Mouse (Mus musculus) kidney, embryonic 15.5 days (tissue): ENCODE measurements around the gene Mrpl54. TPM values are rescaled to one million over a fixed set of nuclear protein-coding genes. Genes with fewer than 3 reads are reported as not detected.

ENCODE experiments used
- ATAC-seq: fragments of 200-750 bp; cut with Nextera tagmentation; replicated peaks from 2 replicates; pipeline ENCODE4 v1.8.0; 2017; ENCODE audit warnings: moderate TSS enrichment; ENCODE audit not compliant: low FRiP score
- H3K27ac ChIP-seq: fragments of 300-500 bp; sonication (generic); 2 replicates; pipeline ENCODE4 v1.5.1; 2015; ENCODE audit warnings: mild to moderate bottlenecking, inconsistent platforms
- H3K27me3 ChIP-seq: fragments of 300-500 bp; sonication (generic); 2 replicates; pipeline ENCODE4 v1.6.1; 2015; ENCODE audit warnings: inconsistent platforms
- H3K36me3 ChIP-seq: fragments of 300-500 bp; sonication (generic); 2 replicates; pipeline ENCODE4 v1.6.1; 2015; ENCODE audit warnings: inconsistent platforms
- H3K4me1 ChIP-seq: fragments of 300-500 bp; sonication (generic); 2 replicates; pipeline ENCODE4 v1.6.1; 2015; ENCODE audit warnings: inconsistent platforms
- H3K4me2 ChIP-seq: fragments of 300-500 bp; sonication (generic); 2 replicates; pipeline ENCODE4 v1.6.1; 2015; ENCODE audit warnings: moderate library complexity, mild to moderate bottlenecking, inconsistent platforms
- H3K4me3 ChIP-seq: fragments of 300-500 bp; sonication (generic); replicated peaks from 2 replicates; pipeline ENCODE4 v1.5.1; 2015; ENCODE audit warnings: mild to moderate bottlenecking, inconsistent platforms
- H3K9ac ChIP-seq: fragments of 300-500 bp; sonication (generic); 2 replicates; pipeline ENCODE4 v1.6.1; 2015; ENCODE audit warnings: mild to moderate bottlenecking, inconsistent platforms
- H3K9me3 ChIP-seq: fragments of 300-500 bp; sonication (generic); replicated peaks from 2 replicates; pipeline ENCODE4 v1.6.1; 2016; ENCODE audit warnings: inconsistent platforms
- WGBS: fragments of 180-500 bp; shearing (Covaris S2); methylation state at CpG from one replicate; pipeline ENCODE4 v1.1.7; 2015; ENCODE audit warnings: mixed read lengths; 5-methylcytosine and 5-hydroxymethylcytosine counted together
- polyA plus RNA-seq: library from polyadenylated mRNA; unstranded; fragments of >200 nt; fragmentation: Nextera tagmentation; extraction: Ambion mirVana; gene quantifications from 2 replicates; pipeline ENCODE4 v1.2.1, GENCODE M21; 2015

The Mrpl54 gene
- polyA plus RNA-seq, 1 experiment from 2014 or later, result 230 TPM

DNA sequence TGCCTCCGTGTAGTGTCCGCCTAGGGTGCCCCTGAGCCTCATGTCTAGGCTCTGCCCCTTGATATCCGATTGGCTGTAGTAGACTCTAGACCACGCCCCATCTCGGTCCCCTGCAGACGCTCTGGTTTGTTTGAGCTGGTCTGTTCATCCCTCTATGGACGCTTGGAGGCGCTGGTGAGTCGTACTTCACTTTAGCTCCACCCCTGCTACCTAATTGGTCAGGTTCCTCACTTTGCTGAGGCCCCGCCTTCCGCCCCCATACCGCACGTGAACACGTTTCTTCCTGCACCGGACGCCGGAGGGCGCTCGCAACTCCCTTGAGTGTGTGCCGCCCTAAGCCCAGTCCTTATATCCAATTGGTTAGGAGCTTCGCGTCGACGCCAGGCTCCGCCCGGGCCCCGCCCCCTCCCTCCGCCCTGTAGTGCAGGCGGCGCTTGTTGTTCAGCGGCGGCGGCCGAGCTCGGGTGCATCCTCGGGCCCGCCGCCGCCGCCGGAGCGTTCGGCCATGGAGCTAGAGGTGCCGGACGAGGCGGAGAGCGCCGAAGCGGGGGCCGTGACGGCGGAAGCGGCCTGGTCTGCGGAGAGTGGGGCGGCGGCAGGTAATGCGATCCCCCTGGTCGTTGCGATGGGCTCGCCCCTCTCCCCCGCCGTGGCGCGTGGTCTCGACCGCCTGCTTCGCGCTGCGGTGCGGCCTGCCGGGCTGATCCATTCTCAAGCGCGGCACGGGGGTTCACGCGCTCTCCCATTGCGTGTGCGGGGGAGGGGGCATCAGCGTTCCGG, 26.0 kb upstream of the Mrpl54 start, which contains the start of gene Pip5k1c:
TSS of gene Pip5k1c (plus strand) at position 410 of the 780 bp plus-strand sequence.
- ATAC-seq, result peak; percentile 95
- WGBS, result 1% methylated on average over 61 of the region's 80 CpGs
- peaks cover 71% of the 10 kb centered on the region for H3K4me1 ChIP-seq

DNA sequence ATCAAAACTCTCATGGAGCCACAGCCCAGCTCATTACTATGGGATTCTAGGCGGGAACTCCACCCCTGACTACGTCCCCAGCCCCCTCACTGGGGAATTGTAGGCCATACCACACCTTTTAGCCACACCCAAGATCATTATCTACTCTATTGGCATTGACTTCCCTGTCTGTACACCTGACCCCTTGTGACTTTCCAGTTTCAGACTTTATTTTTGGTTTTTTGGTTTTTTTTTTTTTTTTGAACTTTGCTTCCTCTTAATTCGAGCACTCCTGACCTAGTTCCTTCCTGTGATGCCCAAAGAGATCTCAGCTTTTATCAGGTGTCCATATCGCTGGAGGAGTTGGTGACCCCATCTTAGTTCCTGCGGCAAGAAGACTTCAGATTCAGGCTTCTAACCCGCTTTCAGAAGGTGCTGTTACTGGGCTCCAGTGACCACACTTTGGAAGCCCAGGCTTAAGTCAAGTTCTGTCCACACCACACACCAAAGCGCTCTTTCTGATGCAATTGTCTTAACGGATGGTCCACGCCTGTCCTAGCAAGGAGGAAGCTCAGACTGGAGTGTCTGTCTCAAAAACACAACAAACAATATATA, 24.9 kb upstream of the Mrpl54 start, which contains the start of gene Tjp3:
TSS of gene Tjp3 (minus strand) at position 71 of the 594 bp plus-strand sequence.
- Histone ChIP-seq H3K4me1 (peaks cover 62% of the 10 kb centered on the region), H3K36me3 (no peaks in the 10 kb centered on the region), H3K4me3 (peak within 1 kb of the TSS; percentile 88), H3K4me2 (peak within 1 kb of the TSS; percentile 90), H3K9me3 (no peaks in the 10 kb centered on the region), H3K27ac (peak within 1 kb of the TSS; percentile 76), H3K9ac (peak within 1 kb of the TSS; percentile 21), H3K27me3 (peaks cover 25% of the 10 kb centered on the region)
- no peak for ATAC-seq
- WGBS, result 72% methylated on average over 9 of the region's 9 CpGs

More for the DNA sequence above, 26.0 kb upstream of the Mrpl54 start, which contains the start of gene Pip5k1c:
- Histone ChIP-seq H3K9ac (peak within 1 kb of the TSS; percentile 82), H3K4me3 (peak within 1 kb of the TSS; percentile 88), H3K27me3 (peaks cover 23% of the 10 kb centered on the region), H3K9me3 (no peaks in the 10 kb centered on the region), H3K4me2 (peak within 1 kb of the TSS; percentile 90), H3K36me3 (no peaks in the 10 kb centered on the region), H3K27ac (peak within 1 kb of the TSS; percentile 93)

DNA sequence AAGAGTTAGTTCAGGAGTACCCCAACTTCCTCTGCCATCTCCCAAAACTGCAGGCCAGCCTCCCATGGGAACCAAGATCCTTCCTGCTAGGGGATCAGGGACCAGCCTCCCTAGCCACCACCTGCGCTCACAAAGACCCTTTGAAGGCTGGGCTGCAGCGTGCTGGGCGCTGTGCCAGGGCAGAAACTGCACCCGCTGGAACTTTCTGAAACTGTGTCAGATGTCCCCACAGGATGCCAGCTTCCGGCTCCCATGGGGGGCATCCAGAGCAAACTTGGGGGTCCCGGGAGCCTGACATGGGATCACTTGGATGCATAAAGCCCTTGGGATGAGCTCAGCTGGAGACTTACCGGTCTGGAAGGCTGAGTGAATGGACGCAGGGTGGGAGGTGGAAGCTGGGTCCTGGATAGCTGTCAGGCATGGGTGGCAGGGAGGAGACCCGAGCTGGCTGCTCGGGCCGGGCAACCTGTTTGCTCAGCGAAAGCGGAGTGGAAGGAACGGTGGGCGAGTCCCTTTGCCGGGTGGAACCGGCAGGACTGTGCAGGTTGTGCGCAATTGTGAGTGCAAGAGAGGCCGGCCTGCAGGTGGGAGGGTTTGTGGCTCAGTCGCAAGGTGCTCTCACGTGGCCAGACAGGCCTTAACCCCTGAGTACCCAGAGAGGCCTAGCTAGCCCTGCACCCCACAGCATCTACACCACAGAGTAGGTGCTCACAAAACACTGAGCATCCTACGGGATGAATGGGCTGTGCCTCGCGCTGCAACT, 24.1 kb upstream of the Mrpl54 start:
- peak overlapping the region; percentile 45 for H3K4me2 ChIP-seq
- H3K4me3 ChIP-seq, result peak overlapping the region; percentile 33
- H3K4me1 ChIP-seq, result peaks cover 66% of the 10 kb centered on the region
- peak overlapping the region; percentile 76 for H3K27ac ChIP-seq
- no peak for ATAC-seq
- no peaks in the 10 kb centered on the region for H3K9me3 ChIP-seq
- peak overlapping the region; percentile 21 for H3K9ac ChIP-seq
- 13% methylated on average over 24 of the region's 24 CpGs for WGBS
- H3K36me3 ChIP-seq, result no peaks in the 10 kb centered on the region
- peaks cover 25% of the 10 kb centered on the region for H3K27me3 ChIP-seq

DNA sequence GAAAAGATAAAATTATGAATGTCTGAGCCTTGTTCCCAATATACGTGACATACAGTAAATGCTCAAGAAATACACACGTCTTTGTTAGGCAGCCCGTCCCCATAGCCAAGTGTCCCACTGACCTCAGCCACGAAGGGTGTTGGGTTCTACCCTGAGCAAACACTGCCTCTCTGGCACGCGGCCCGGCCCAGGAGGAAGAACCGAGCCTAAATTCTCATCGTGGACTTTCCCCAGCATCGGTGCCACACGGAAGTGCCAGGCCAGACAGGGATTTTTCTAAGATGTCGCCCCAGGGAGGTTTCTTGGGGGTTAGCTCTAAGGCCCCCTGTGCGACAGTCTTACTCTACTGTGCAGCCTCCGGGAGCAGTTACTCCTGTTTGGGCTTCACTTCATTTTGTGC, 23.1 kb upstream of the Mrpl54 start:
- ATAC-seq, result no peak
- Histone ChIP-seq H3K9ac (no peak overlapping the region), H3K4me1 (peaks cover 70% of the 10 kb centered on the region), H3K4me2 (peak overlapping the region; percentile 45), H3K36me3 (no peaks in the 10 kb centered on the region), H3K27me3 (peaks cover 33% of the 10 kb centered on the region), H3K4me3 (no peak overlapping the region), H3K27ac (no peak overlapping the region), H3K9me3 (no peaks in the 10 kb centered on the region)
- WGBS, result 60% methylated on average over 14 of the region's 14 CpGs

DNA sequence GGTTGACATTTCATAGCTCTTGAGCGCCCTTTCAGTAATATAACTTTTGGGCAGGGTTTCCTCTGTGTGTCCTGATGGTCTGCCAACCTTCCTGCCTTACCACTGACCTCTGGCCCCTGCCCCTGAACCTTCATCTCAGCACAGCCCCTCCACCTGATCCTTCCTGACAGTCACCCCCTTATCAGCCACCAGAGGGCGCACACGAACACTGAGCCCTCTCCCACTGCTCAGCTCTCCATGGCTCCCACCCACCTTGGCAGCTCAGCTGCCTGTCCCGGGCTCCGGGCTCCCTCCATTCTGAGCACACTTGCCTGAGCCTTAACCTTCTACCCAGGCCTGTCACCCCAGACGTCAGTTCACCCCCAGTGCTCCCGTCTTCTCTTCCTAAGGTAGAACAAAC, 22.5 kb upstream of the Mrpl54 start:
- Histone ChIP-seq H3K4me2 (peak overlapping the region; percentile 17), H3K4me3 (no peak overlapping the region), H3K27me3 (peaks cover 38% of the 10 kb centered on the region), H3K9ac (no peak overlapping the region), H3K9me3 (no peaks in the 10 kb centered on the region), H3K4me1 (peaks cover 70% of the 10 kb centered on the region), H3K27ac (no peak overlapping the region), H3K36me3 (no peaks in the 10 kb centered on the region)
- WGBS, result 4% methylated on average over 7 of the region's 7 CpGs
- ATAC-seq, result no peak

DNA sequence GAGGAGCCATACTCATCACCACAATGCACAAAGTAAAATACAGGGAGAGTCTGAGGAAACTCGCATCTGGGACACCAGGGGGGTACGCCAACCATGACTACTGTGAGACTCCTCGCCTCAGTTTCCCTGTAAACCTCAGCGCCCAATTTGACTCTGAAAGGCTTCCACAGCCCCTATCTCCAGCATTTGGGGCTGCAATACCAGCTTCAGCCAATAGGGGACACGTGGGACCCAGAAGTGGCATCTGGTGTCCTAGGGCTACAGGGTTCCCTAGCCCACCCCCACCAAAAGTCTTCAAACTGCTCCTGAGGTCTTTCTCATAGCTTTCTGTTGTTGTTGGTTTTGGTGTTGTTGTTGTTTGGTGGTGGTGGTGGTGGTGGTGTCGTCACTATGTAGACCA, 21.9 kb upstream of the Mrpl54 start:
- H3K9me3 ChIP-seq, result no peaks in the 10 kb centered on the region
- 38% methylated on average over 6 of the region's 6 CpGs for WGBS
- H3K27ac ChIP-seq, result no peak overlapping the region
- peaks cover 70% of the 10 kb centered on the region for H3K4me1 ChIP-seq
- H3K4me3 ChIP-seq, result no peak overlapping the region
- H3K27me3 ChIP-seq, result peaks cover 45% of the 10 kb centered on the region
- H3K36me3 ChIP-seq, result no peaks in the 10 kb centered on the region
- no peak overlapping the region for H3K9ac ChIP-seq
- H3K4me2 ChIP-seq, result peak overlapping the region; percentile 26; the same call in 1 of the 2 replicates
- ATAC-seq, result no peak

DNA sequence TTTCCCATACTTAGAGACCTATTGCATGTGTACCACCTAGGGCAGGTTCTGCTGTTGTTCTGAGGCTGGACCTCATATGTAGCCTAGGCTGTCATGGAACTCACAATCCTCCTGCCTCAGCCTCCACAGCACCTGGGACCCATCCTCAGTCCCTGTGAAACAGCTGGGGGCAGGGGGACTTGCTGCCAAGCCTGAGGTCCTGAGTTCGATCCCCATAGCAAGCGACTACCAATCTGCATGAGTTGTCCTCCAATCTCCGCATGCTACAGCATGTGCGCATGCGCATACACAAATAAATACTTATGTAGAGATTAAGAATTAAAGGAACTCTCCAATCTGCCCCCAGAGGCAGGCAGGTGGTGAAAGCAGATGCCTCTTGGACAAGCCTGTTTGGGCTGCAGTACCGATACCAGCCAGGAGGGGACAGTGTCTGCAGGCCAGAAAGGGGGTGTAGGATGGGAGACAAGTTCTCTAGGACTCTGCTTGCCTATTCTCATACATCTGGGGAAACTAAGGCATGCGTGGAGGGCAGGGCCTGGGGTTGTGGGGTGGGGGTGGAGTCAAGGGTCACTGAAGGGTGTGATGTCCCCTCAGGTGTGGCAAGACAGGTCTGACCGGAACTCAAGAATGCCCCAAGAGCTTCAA, 20.9 kb upstream of the Mrpl54 start:
- H3K4me1 ChIP-seq, result peaks cover 72% of the 10 kb centered on the region
- no peak overlapping the region for H3K4me3 ChIP-seq
- peak overlapping the region; percentile 46 for H3K27ac ChIP-seq
- H3K9ac ChIP-seq, result no peak overlapping the region
- peak overlapping the region; percentile 26; the same call in 1 of the 2 replicates for H3K4me2 ChIP-seq
- H3K36me3 ChIP-seq, result no peaks in the 10 kb centered on the region
- ATAC-seq, result no peak
- no peaks in the 10 kb centered on the region for H3K9me3 ChIP-seq
- 59% methylated on average over 8 of the region's 8 CpGs for WGBS
- H3K27me3 ChIP-seq, result peaks cover 52% of the 10 kb centered on the region

DNA sequence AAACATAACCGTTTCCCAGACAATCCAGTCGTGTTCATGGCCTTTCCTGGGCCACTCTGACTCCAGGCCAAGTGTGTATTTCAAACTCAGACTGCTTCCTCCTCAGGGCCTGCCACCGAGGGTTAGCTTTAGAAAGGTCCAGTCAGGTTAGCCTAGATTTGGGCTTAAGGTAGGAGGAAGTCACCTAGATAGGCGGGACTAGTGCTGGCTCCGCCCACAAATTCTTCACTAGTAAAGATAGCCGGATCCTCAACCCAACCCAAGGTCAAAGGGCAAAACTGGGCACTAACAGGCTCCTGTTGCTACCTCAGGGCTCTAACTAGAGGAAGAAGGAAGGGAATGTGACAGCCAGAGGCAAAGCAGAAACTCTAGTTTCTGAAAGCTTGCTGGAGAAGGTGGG, 19.9 kb upstream of the Mrpl54 start:
- H3K9ac ChIP-seq, result no peak overlapping the region
- H3K36me3 ChIP-seq, result no peaks in the 10 kb centered on the region
- H3K4me1 ChIP-seq, result peaks cover 68% of the 10 kb centered on the region
- WGBS, result 39% methylated on average over 6 of the region's 6 CpGs
- H3K27ac ChIP-seq, result no peak overlapping the region
- no peak for ATAC-seq
- no peak overlapping the region for H3K4me2 ChIP-seq
- H3K9me3 ChIP-seq, result no peaks in the 10 kb centered on the region
- peak overlapping the region; percentile 56; the same call in 1 of the 2 replicates for H3K4me3 ChIP-seq
- peaks cover 55% of the 10 kb centered on the region for H3K27me3 ChIP-seq

DNA sequence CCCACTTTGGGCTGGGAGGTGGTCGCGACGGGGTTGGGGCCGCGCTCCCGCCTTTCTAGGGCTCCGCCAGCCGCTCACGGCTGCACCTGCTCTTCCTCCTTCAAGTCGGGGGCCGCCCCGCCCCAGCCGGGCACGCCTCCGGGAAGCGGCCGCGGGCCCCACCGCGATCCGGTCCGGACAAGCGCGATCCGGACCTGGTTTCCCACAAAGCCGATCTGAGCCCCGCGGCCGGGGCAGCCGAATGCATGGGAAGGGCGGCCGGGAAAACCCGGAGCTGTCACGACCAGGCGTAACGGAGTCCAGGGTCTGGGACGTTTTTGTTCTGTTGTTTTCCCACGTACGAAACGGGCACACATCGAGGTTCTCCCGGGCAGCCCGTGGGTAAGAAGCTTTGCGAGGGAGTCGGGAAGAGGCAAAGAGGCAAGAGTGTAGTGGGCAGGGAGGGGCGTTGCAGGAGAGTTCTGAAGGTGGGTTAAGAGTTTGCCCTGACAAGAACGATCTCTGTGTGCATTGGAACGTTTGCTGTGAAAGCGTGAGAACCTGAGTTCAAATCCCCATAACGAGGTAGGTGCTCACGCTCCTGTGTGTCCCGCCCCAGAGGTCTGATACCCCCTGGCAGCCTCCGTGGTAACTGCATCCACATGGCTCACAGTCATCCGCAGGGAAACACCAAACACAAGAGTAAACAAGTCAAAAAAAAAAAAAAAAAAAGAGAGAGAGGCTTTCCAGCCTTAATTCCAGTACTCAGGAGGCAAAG, 19.1 kb upstream of the Mrpl54 start:
- Histone ChIP-seq H3K4me1 (peaks cover 62% of the 10 kb centered on the region), H3K9me3 (no peaks in the 10 kb centered on the region), H3K27ac (peak overlapping the region; percentile 45; the same call in 1 of the 2 replicates), H3K27me3 (peaks cover 51% of the 10 kb centered on the region), H3K9ac (peak overlapping the region; percentile 42), H3K36me3 (no peaks in the 10 kb centered on the region), H3K4me2 (peak overlapping the region; percentile 83), H3K4me3 (peak overlapping the region; percentile 56)
- peak; percentile 75 for ATAC-seq
- WGBS, result 2% methylated on average over 53 of the region's 54 CpGs

DNA sequence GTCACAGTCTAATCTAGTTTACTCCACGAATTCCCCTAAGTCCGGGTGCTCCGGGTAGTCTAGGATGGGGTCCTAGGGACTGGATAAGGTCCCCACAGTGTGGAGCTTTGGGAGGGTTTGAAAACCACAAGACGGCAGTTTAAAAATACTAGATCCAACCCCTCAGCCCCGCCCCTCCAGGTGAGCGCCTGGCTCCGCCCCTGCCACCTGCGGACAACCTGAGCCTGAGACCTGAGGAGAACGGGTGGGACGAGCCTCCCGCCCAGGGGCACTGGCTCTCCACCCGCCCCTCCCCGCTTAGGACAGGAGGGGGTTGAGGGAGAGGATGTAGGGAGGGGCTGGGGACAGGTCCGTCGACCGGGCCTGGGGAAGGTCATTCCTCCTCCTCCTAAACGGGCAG, 18.0 kb upstream of the Mrpl54 start:
- peak; percentile 29; the same call in 1 of the 2 replicates for ATAC-seq
- WGBS, result 7% methylated on average over 17 of the region's 17 CpGs
- H3K4me3 ChIP-seq, result peak overlapping the region; percentile 56
- H3K9ac ChIP-seq, result 0 out of 2 replicates have a peak overlapping the region, but pooled peaks have one; percentile 42
- no peaks in the 10 kb centered on the region for H3K9me3 ChIP-seq
- H3K27ac ChIP-seq, result peak overlapping the region; percentile 54
- H3K4me1 ChIP-seq, result peaks cover 50% of the 10 kb centered on the region
- H3K27me3 ChIP-seq, result peaks cover 46% of the 10 kb centered on the region
- no peaks in the 10 kb centered on the region for H3K36me3 ChIP-seq
- H3K4me2 ChIP-seq, result peak overlapping the region; percentile 83

DNA sequence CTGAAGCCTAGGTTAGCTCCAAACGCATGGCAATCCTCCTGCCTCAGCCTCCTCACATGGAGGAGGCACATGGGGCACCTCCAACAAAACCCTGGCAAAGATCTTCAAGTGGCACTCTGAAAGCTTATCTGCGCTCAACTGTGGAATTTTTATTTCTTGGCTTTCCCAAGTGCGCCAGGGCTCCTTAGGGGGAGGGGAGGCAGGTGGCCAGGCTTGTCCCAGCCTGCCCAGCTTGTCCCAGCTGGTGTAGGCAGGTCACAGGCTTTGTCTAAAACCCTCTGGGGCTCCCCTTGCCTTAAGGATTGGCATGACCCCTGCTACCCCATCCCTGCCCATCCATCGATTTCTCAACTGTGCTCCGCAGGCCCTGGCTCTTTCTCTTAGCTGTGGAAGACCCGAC, 17.5 kb upstream of the Mrpl54 start:
- Histone ChIP-seq H3K4me2 (peak overlapping the region; percentile 83), H3K4me1 (peaks cover 52% of the 10 kb centered on the region), H3K9me3 (no peaks in the 10 kb centered on the region), H3K36me3 (no peaks in the 10 kb centered on the region), H3K4me3 (peak overlapping the region; percentile 56), H3K27ac (peak overlapping the region; percentile 54), H3K27me3 (peaks cover 49% of the 10 kb centered on the region), H3K9ac (no peak overlapping the region)
- 41% methylated on average over 6 of the region's 6 CpGs for WGBS
- no peak for ATAC-seq
